Mouse (Mus musculus): ENCODE results near the gene Eif3g.

DNA sequence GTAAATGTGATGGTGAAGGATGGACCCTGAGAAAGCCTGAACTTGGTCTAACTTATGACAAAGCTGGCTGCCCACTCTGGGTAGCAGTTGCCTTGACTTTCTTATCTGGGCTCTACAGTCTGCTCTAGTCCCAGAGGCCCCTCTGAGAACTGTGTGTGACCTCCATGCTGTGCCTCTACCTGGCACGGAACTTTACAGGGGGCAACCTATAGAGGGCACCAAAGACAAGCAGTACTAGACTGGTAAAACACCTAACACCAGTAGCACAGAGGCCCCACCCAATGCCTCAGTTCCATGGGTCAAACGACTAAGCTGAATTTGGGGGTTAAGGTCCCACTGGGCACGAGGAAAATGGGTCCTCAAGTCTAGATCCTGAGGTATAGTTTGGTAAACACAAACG, 17.7 kb upstream of the Eif3g start:
- TF ChIP-seq GATA1 (IDR thresholded peaks at IDR 0.05; ENCODE audit: low read length) (no peak), TAL1 (IDR thresholded peaks at IDR 0.05; ENCODE audit: low read length) (no peak)

Measured in erythroblast, embryonic 14.5 days (primary cell).